Mouse (Mus musculus) midbrain, embryonic 11.5 days (tissue): ENCODE results near the gene Msl1. TPM values are rescaled to one million over a fixed set of nuclear protein-coding genes. Genes with fewer than 3 reads are reported as not detected.
A peak's percentile ranks its signal among the peaks of the same experiment; 100 is the strongest.

ENCODE experiments used
- ATAC-seq: fragments of 200-750 bp; cut with Nextera tagmentation; 2 replicates; pipeline ENCODE4 v1.8.0; 2017; ENCODE audit warnings: moderate TSS enrichment, moderate library complexity; ENCODE audit not compliant: low FRiP score
- DNase-seq: peaks from one replicate; pipeline ENCODE4 v3.0.0; 2015; ENCODE audit warnings: low spot score; ENCODE audit errors: missing footprints
- H3K27ac ChIP-seq: fragments of 300-500 bp; sonication (generic); 2 replicates; pipeline ENCODE4 v1.5.1; 2014; ENCODE audit warnings: low read depth, low read length
- H3K27me3 ChIP-seq: fragments of 300-500 bp; sonication (generic); 2 replicates; pipeline ENCODE4 v1.6.1; 2014; ENCODE audit warnings: mild to moderate bottlenecking, low read length, moderate library complexity, mixed read lengths; ENCODE audit not compliant: control insufficient read depth, insufficient read depth
- H3K36me3 ChIP-seq: fragments of 300-500 bp; sonication (generic); 2 replicates; pipeline ENCODE4 v1.6.1; 2014; ENCODE audit warnings: mild to moderate bottlenecking, low read length, moderate library complexity, mixed read lengths; ENCODE audit not compliant: control insufficient read depth, insufficient read depth
- H3K4me1 ChIP-seq: fragments of 300-500 bp; sonication (generic); 2 replicates; pipeline ENCODE4 v1.6.1; 2014; ENCODE audit warnings: low read length; ENCODE audit not compliant: control insufficient read depth, insufficient read depth
- H3K4me2 ChIP-seq: fragments of 300-500 bp; sonication (generic); 2 replicates; pipeline ENCODE4 v1.6.1; 2014; ENCODE audit warnings: mild to moderate bottlenecking, moderate library complexity
- H3K4me3 ChIP-seq: fragments of 300-500 bp; sonication (generic); 2 replicates; pipeline ENCODE4 v1.5.1; 2014; ENCODE audit warnings: low read depth, low read length
- H3K9ac ChIP-seq: fragments of 300-500 bp; sonication (generic); 2 replicates; pipeline ENCODE4 v1.6.1; 2014; ENCODE audit warnings: low read length
- H3K9me3 ChIP-seq: fragments of 300-500 bp; sonication (generic); 2 replicates; pipeline ENCODE4 v1.6.1; 2016; ENCODE audit warnings: low read length; ENCODE audit not compliant: control insufficient read depth
- WGBS: fragments of 180-500 bp; shearing (Covaris S2); extraction: QIAGEN DNeasy Blood & Tissue Kit; methylation state at CpG from one replicate; pipeline ENCODE4 v1.1.7; 2014; 5-methylcytosine and 5-hydroxymethylcytosine counted together
- polyA plus RNA-seq: library from polyadenylated mRNA; unstranded; fragments of >200 nt; fragmentation: Nextera tagmentation; extraction: Ambion mirVana; gene quantifications from 2 replicates; pipeline ENCODE4 v1.2.1, GENCODE M21; 2014

The Msl1 gene
- polyA plus RNA-seq, 1 experiment from 2014 or later: 24.0 TPM

GRCm38 (mm10) chr11:98783236-98783696, 12.1 kb upstream of the Msl1 start:
- no peaks in the 10 kb centered on the region for H3K9me3 ChIP-seq
- H3K9ac ChIP-seq: peak overlapping the region; percentile 34; the same call in 1 of the 2 replicates
- H3K4me3 ChIP-seq: no peak overlapping the region; the same call in 1 of the 2 replicates
- no peaks in the 10 kb centered on the region for H3K36me3 ChIP-seq
- no peak for DNase-seq
- ATAC-seq: peak; percentile 68
- H3K27me3 ChIP-seq: no peaks in the 10 kb centered on the region
- peak overlapping the region; percentile 26 for H3K4me2 ChIP-seq
- WGBS: under 1% methylated on average over 20 of the region's 20 CpGs
- H3K4me1 ChIP-seq: peaks cover 34% of the 10 kb centered on the region
- peak overlapping the region; percentile 62 for H3K27ac ChIP-seq

- Histone ChIP-seq H3K4me1 (peaks cover 36% of the 10 kb centered on the region), H3K9ac (no peak overlapping the region), H3K36me3 (no peaks in the 10 kb centered on the region), H3K4me2 (no peak overlapping the region), H3K4me3 (no peak overlapping the region), H3K27me3 (no peaks in the 10 kb centered on the region), H3K9me3 (no peaks in the 10 kb centered on the region), H3K27ac (no peak overlapping the region)
- WGBS: 68% methylated on average over 4 of the region's 4 CpGs
- DNase-seq: no peak
- no peak for ATAC-seq
Observed at GRCm38 (mm10) chr11:98784139-98784538, 11.2 kb upstream of the Msl1 start.

- no peak for ATAC-seq
- Histone ChIP-seq H3K4me1 (peaks cover 39% of the 10 kb centered on the region), H3K27ac (no peak overlapping the region)
Observed at GRCm38 (mm10) chr11:98785214-98785613, 10.1 kb upstream of the Msl1 start.

GRCm38 (mm10) chr11:98785772-98786281, 9.5 kb upstream of the Msl1 start:
- Histone ChIP-seq H3K4me2 (0 out of 2 replicates have a peak overlapping the region, but pooled peaks have one; percentile 12), H3K4me1 (peaks cover 39% of the 10 kb centered on the region), H3K36me3 (no peaks in the 10 kb centered on the region), H3K4me3 (no peak overlapping the region), H3K27me3 (no peaks in the 10 kb centered on the region), H3K9ac (no peak overlapping the region), H3K27ac (no peak overlapping the region), H3K9me3 (no peaks in the 10 kb centered on the region)
- 11% methylated on average over 12 of the region's 12 CpGs for WGBS
- ATAC-seq (no peak), DNase-seq (peak; percentile 92)

More at GRCm38 (mm10) chr11:98785214-98785613, 10.1 kb upstream of the Msl1 start:
- Histone ChIP-seq H3K36me3 (no peaks in the 10 kb centered on the region), H3K4me3 (no peak overlapping the region), H3K4me2 (no peak overlapping the region), H3K9ac (no peak overlapping the region), H3K27me3 (no peaks in the 10 kb centered on the region), H3K9me3 (no peaks in the 10 kb centered on the region)
- DNase-seq: no peak
- WGBS: 69% methylated on average over 10 of the region's 10 CpGs

GRCm38 (mm10) chr11:98786359-98787214, 8.7 kb upstream of the Msl1 start:
- H3K9me3 ChIP-seq: no peaks in the 10 kb centered on the region
- H3K9ac ChIP-seq: no peak overlapping the region
- DNase-seq (peak; percentile 99), ATAC-seq (peak; percentile 26)
- H3K27ac ChIP-seq: no peak overlapping the region
- H3K4me3 ChIP-seq: no peak overlapping the region
- H3K4me2 ChIP-seq: 0 out of 2 replicates have a peak overlapping the region, but pooled peaks have one; percentile 12
- no peaks in the 10 kb centered on the region for H3K27me3 ChIP-seq
- H3K36me3 ChIP-seq: no peaks in the 10 kb centered on the region; the same call in 1 of the 2 replicates
- H3K4me1 ChIP-seq: peaks cover 36% of the 10 kb centered on the region
- WGBS: 2% methylated on average over 13 of the region's 15 CpGs

GRCm38 (mm10) chr11:98787229-98787628, 8.1 kb upstream of the Msl1 start:
- no peaks in the 10 kb centered on the region for H3K9me3 ChIP-seq
- DNase-seq: no peak
- H3K9ac ChIP-seq: no peak overlapping the region
- ATAC-seq: no peak
- no peaks in the 10 kb centered on the region for H3K27me3 ChIP-seq
- peaks cover 32% of the 10 kb centered on the region for H3K4me1 ChIP-seq
- no peak overlapping the region for H3K27ac ChIP-seq
- H3K36me3 ChIP-seq: no peaks in the 10 kb centered on the region; the same call in 1 of the 2 replicates
- no peak overlapping the region for H3K4me2 ChIP-seq
- H3K4me3 ChIP-seq: no peak overlapping the region
- WGBS: 35% methylated on average over 7 of the region's 7 CpGs

- peaks cover 29% of the 10 kb centered on the region for H3K4me1 ChIP-seq
- no peak overlapping the region for H3K9ac ChIP-seq
- ATAC-seq (no peak), DNase-seq (no peak)
- 92% methylated on average over 1 of the region's 1 CpGs for WGBS
- H3K27me3 ChIP-seq: no peaks in the 10 kb centered on the region
- H3K27ac ChIP-seq: no peak overlapping the region
- no peaks in the 10 kb centered on the region for H3K9me3 ChIP-seq
- H3K4me3 ChIP-seq: no peak overlapping the region
- no peaks in the 10 kb centered on the region; the same call in 1 of the 2 replicates for H3K36me3 ChIP-seq
- no peak overlapping the region for H3K4me2 ChIP-seq
Observed at GRCm38 (mm10) chr11:98787691-98788090, 7.6 kb upstream of the Msl1 start.

GRCm38 (mm10) chr11:98788139-98788538, 7.2 kb upstream of the Msl1 start:
- no peak overlapping the region for H3K27ac ChIP-seq
- H3K27me3 ChIP-seq: no peaks in the 10 kb centered on the region
- no peak for ATAC-seq
- no peaks in the 10 kb centered on the region for H3K9me3 ChIP-seq
- H3K4me3 ChIP-seq: no peak overlapping the region
- H3K9ac ChIP-seq: no peak overlapping the region; the same call in 1 of the 2 replicates
- H3K4me2 ChIP-seq: no peak overlapping the region
- peaks cover 24% of the 10 kb centered on the region for H3K4me1 ChIP-seq
- WGBS: 90% methylated on average over 5 of the region's 5 CpGs
- peak; percentile 86 for DNase-seq
- no peaks in the 10 kb centered on the region; the same call in 1 of the 2 replicates for H3K36me3 ChIP-seq
